Mouse (Mus musculus) erythroblast, embryonic 14.5 days (primary cell): ENCODE measurements around the gene Rhox4f. TPM values are rescaled to one million over a fixed set of nuclear protein-coding genes. Genes with fewer than 3 reads are reported as not detected.
"Not testable (repeated sequence)": the region's sequence is repeated elsewhere in the genome, so short reads cannot be mapped to it uniquely, and the experiment has no call there.

Experiments used
- H3K27me3 ChIP-seq: 2 replicates; pipeline ENCODE4 v1.6.1; 2012; ENCODE audit warnings: inconsistent platforms; ENCODE audit not compliant: control insufficient read depth
- H3K36me3 ChIP-seq: 2 replicates; pipeline ENCODE4 v1.6.1; 2012; ENCODE audit warnings: mild to moderate bottlenecking, inconsistent platforms; ENCODE audit not compliant: control insufficient read depth
- H3K4me1 ChIP-seq: 2 replicates; pipeline ENCODE4 v1.6.1; 2012; ENCODE audit warnings: inconsistent platforms; ENCODE audit not compliant: control insufficient read depth
- H3K4me3 ChIP-seq: replicated peaks from 2 replicates; pipeline ENCODE3; 2012; ENCODE audit warnings: moderate library complexity, mild to moderate bottlenecking, inconsistent platforms
- H3K9me3 ChIP-seq: 2 replicates; pipeline ENCODE4 v1.6.1; 2012; ENCODE audit warnings: low read length, inconsistent platforms, mixed read lengths; ENCODE audit not compliant: control insufficient read depth
- polyA plus RNA-seq: library from polyadenylated mRNA; stranded (reverse); fragments of >175 nt; gene quantifications from 2 replicates; pipeline ENCODE4 v1.2.3, GENCODE M21; 2012

The Rhox4f gene
- not detected in 2 replicates for polyA plus RNA-seq

GRCm38 (mm10) chrX:37607604-37608003, at the start of gene Rhox4f:
Gene Rhox4f, minus strand, starts transcription at chrX:37607704.
- H3K36me3 ChIP-seq, H3K4me1 ChIP-seq, H3K4me3 ChIP-seq, H3K9me3 ChIP-seq, H3K27me3 ChIP-seq: not testable (repeated sequence)

- not testable (repeated sequence) for H3K4me1 ChIP-seq, H3K4me3 ChIP-seq, H3K9me3 ChIP-seq, H3K27me3 ChIP-seq, H3K36me3 ChIP-seq
Observed at GRCm38 (mm10) chrX:37651227-37651626, 43.7 kb upstream of the Rhox4f start, which contains the start of gene Rhox4g. Gene Rhox4g, minus strand, starts transcription at chrX:37651327.

- H3K9me3 ChIP-seq, H3K4me1 ChIP-seq, H3K36me3 ChIP-seq, H3K4me3 ChIP-seq, H3K27me3 ChIP-seq: not testable (repeated sequence)
Observed at GRCm38 (mm10) chrX:37643370-37643769, 35.9 kb upstream of the Rhox4f start, which contains the start of gene Rhox2g. Gene Rhox2g, minus strand, starts transcription at chrX:37643470.

GRCm38 (mm10) chrX:37628512-37628911, 21.0 kb upstream of the Rhox4f start, which contains the start of gene Rhox3g:
Gene Rhox3g, minus strand, starts transcription at chrX:37628612.
- H3K9me3 ChIP-seq, H3K4me1 ChIP-seq, H3K4me3 ChIP-seq, H3K36me3 ChIP-seq, H3K27me3 ChIP-seq: not testable (repeated sequence)

GRCm38 (mm10) chrX:37580692-37581091, 26.8 kb downstream of the Rhox4f start, which contains the start of gene Rhox3f:
Gene Rhox3f, plus strand, starts transcription at chrX:37580992.
- H3K4me3 ChIP-seq, H3K36me3 ChIP-seq, H3K9me3 ChIP-seq: not testable (repeated sequence)

GRCm38 (mm10) chrX:37572638-37573037, 34.9 kb downstream of the Rhox4f start:
- not testable (repeated sequence) for H3K4me3 ChIP-seq, H3K4me1 ChIP-seq, H3K9me3 ChIP-seq, H3K36me3 ChIP-seq, H3K27me3 ChIP-seq

More at GRCm38 (mm10) chrX:37580692-37581091, 26.8 kb downstream of the Rhox4f start, which contains the start of gene Rhox3f:
- H3K4me1 ChIP-seq, H3K27me3 ChIP-seq: not testable (repeated sequence)

- not testable (repeated sequence) for H3K27me3 ChIP-seq, H3K9me3 ChIP-seq, H3K36me3 ChIP-seq, H3K4me3 ChIP-seq, H3K4me1 ChIP-seq
Observed at GRCm38 (mm10) chrX:37571105-37571504, 36.4 kb downstream of the Rhox4f start, which contains the start of gene Rhox2f. Gene Rhox2f, plus strand, starts transcription at chrX:37571405.

- not testable (repeated sequence) for H3K9me3 ChIP-seq, H3K4me1 ChIP-seq, H3K27me3 ChIP-seq, H3K4me3 ChIP-seq, H3K36me3 ChIP-seq
Observed at GRCm38 (mm10) chrX:37557112-37557511, 50.4 kb downstream of the Rhox4f start, which contains the start of gene Rhox4e. Gene Rhox4e, plus strand, starts transcription at chrX:37557412.

Other genes starting within 250 kb of the Rhox4f start
- not detected in 2 replicates for gene Rhox3a2, start 227.7 kb downstream of the Rhox4f start, polyA plus RNA-seq
- not detected in 2 replicates for gene Rhox4a2, start 216.9 kb downstream of the Rhox4f start, polyA plus RNA-seq
- gene Rhox2b, start 195.6 kb downstream of the Rhox4f start, polyA plus RNA-seq: not detected in 2 replicates
- gene Rhox4b, start 175.2 kb downstream of the Rhox4f start, polyA plus RNA-seq: not detected in 2 replicates
- not detected in 2 replicates for gene Rhox2c, start 154.0 kb downstream of the Rhox4f start, polyA plus RNA-seq
- not detected in 2 replicates for gene Rhox3c, start 149.1 kb downstream of the Rhox4f start, polyA plus RNA-seq
- not detected in 2 replicates for gene Rhox4c, start 127.4 kb downstream of the Rhox4f start, polyA plus RNA-seq
- gene Rhox2d, start 114.3 kb downstream of the Rhox4f start, polyA plus RNA-seq: not detected in 2 replicates
- not detected in 2 replicates for gene Rhox4d, start 93.3 kb downstream of the Rhox4f start, polyA plus RNA-seq
- gene Rhox2e, start 77.3 kb downstream of the Rhox4f start, polyA plus RNA-seq: not detected in 2 replicates
- not detected in 2 replicates for gene Rhox3e, start 65.7 kb downstream of the Rhox4f start, polyA plus RNA-seq
- gene Rhox4e, start 50.3 kb downstream of the Rhox4f start, polyA plus RNA-seq: not detected in 2 replicates
- gene Rhox2f, start 36.3 kb downstream of the Rhox4f start, polyA plus RNA-seq: not detected in 2 replicates
- gene Rhox3f, start 26.7 kb downstream of the Rhox4f start, polyA plus RNA-seq: not detected in 2 replicates
- gene Rhox3g, start 20.9 kb upstream of the Rhox4f start, polyA plus RNA-seq: not detected in 2 replicates
- gene Rhox2g, start 35.8 kb upstream of the Rhox4f start, polyA plus RNA-seq: not detected in 2 replicates
- not detected in 2 replicates for gene Rhox4g, start 43.6 kb upstream of the Rhox4f start, polyA plus RNA-seq
- gene Rhox3h, start 61.1 kb upstream of the Rhox4f start, polyA plus RNA-seq: not detected in 2 replicates
- not detected in 2 replicates for gene Rhox2h, start 65.6 kb upstream of the Rhox4f start, polyA plus RNA-seq
- gene Rhox5, start 197.1 kb upstream of the Rhox4f start, polyA plus RNA-seq: 0.07 TPM in 1 of 2 replicates, not detected in the other
- gene Rhox6, start 219.2 kb upstream of the Rhox4f start, polyA plus RNA-seq: not detected in 2 replicates
- gene Rhox7a, start 224.0 kb upstream of the Rhox4f start, polyA plus RNA-seq: not detected in 2 replicates